Mouse (Mus musculus) kidney, postnatal 4 days (tissue): ENCODE measurements at regions not wholly inside any gene's neighbourhood (a gene's known extent, or its start where the extent isn't known, plus 50 kb on each side); places are given as distances from the start of the nearest gene placed in this dataset.

Source experiments
- DNase-seq, 2 experiments: peaks; one replicate each; pipeline ENCODE4 v3.0.0; 2021; ENCODE audit warnings: mixed read lengths in 2 of 2

- DNase-seq: no peak
Observed at GRCm38 (mm10) chr3:143939068-143939709, 265.8 kb downstream of the Lmo4 start.

- DNase-seq: no peak
Observed at GRCm38 (mm10) chr3:143925322-143925721, 279.7 kb downstream of the Lmo4 start.

GRCm38 (mm10) chr3:143919744-143920143, 285.3 kb downstream of the Lmo4 start:
- DNase-seq: no peak

GRCm38 (mm10) chr3:143914341-143915217, 290.4 kb downstream of the Lmo4 start:
- DNase-seq: peak in 1 of 2 experiments; percentile 6

- DNase-seq: no peak
Observed at GRCm38 (mm10) chr3:143913044-143913574, 291.9 kb downstream of the Lmo4 start.

- DNase-seq: no peak
Observed at GRCm38 (mm10) chr3:143912433-143912832, 292.6 kb downstream of the Lmo4 start.

GRCm38 (mm10) chr3:143909341-143909740, 295.7 kb downstream of the Lmo4 start:
- no peak for DNase-seq

- no peak for DNase-seq
Observed at GRCm38 (mm10) chr3:143903421-143903820, 301.6 kb downstream of the Lmo4 start.

- no peak for DNase-seq
Observed at GRCm38 (mm10) chr3:143880813-143881212, 324.2 kb downstream of the Lmo4 start.

GRCm38 (mm10) chr3:143873876-143874275, 331.1 kb downstream of the Lmo4 start:
- no peak for DNase-seq

- no peak for DNase-seq
Observed at GRCm38 (mm10) chr3:143866521-143866920, 338.5 kb downstream of the Lmo4 start.

GRCm38 (mm10) chr3:143865626-143866025, 339.4 kb downstream of the Lmo4 start:
- no peak for DNase-seq

GRCm38 (mm10) chr3:143864490-143864889, 340.5 kb downstream of the Lmo4 start:
- peak in 1 of 2 experiments; percentile 24 for DNase-seq

GRCm38 (mm10) chr3:143862531-143862930, 342.5 kb downstream of the Lmo4 start:
- DNase-seq: peak in 1 of 2 experiments; percentile 23

GRCm38 (mm10) chr3:143861866-143862265, 343.2 kb downstream of the Lmo4 start:
- no peak for DNase-seq

- no peak for DNase-seq
Observed at GRCm38 (mm10) chr3:143835611-143836240, 369.3 kb downstream of the Lmo4 start.

- DNase-seq: no peak
Observed at GRCm38 (mm10) chr3:143834725-143835124, 370.3 kb downstream of the Lmo4 start.

- DNase-seq: no peak
Observed at GRCm38 (mm10) chr3:143823395-143823777, 381.6 kb downstream of the Lmo4 start.

- DNase-seq: no peak
Observed at GRCm38 (mm10) chr3:143822564-143823394, 382.2 kb downstream of the Lmo4 start.

- DNase-seq: peak; percentile 7 to 45
Observed at GRCm38 (mm10) chr3:143807544-143807943, 397.5 kb downstream of the Lmo4 start.

- no peak for DNase-seq
Observed at GRCm38 (mm10) chr3:143806940-143807339, 398.1 kb downstream of the Lmo4 start.

GRCm38 (mm10) chr3:143797850-143798249, 407.2 kb downstream of the Lmo4 start:
- DNase-seq: no peak
